Mouse (Mus musculus) CH12F3 (cell line): Measurements from ENCODE around the gene Tstd3.

Source experiments
- in situ Hi-C: fragments of 300-500 bp; cut with MboI; formaldehyde crosslinking; loops from 2 replicates; pipeline ENCODE4 v1.14.3; 2020; ENCODE audit warnings: low sequenced_read_pairs

Gene Tstd3

GRCm38 (mm10) chr4:21766863-21767304 lies at the start of gene Tstd3, which contains the start of gene Usp45:
Gene Tstd3, minus strand, starts transcription at chr4:21767212.
Gene Usp45, plus strand, starts transcription at chr4:21767156.
- in situ Hi-C loops: no loop called here

GRCm38 (mm10) chr4:21814029-21814428 lies 47.0 kb upstream of the Tstd3 start:
- in situ Hi-C loops: loop anchor here (25.0 kb wide), 1 partner anchor 277 kb away; no protein-coding TSS in a partner anchor

GRCm38 (mm10) chr4:21812635-21813034 lies 45.6 kb upstream of the Tstd3 start:
- in situ Hi-C loops: loop anchor here (25.0 kb wide), 1 partner anchor 275 kb away; no protein-coding TSS in a partner anchor

GRCm38 (mm10) chr4:21810608-21811007 lies 43.6 kb upstream of the Tstd3 start:
- in situ Hi-C loops: loop anchor here (25.0 kb wide), 1 partner anchor 273 kb away; no protein-coding TSS in a partner anchor

- in situ Hi-C loops: loop anchor here (25.0 kb wide), 1 partner anchor 270 kb away; no protein-coding TSS in a partner anchor
Observed at GRCm38 (mm10) chr4:21807204-21807603, 40.2 kb upstream of the Tstd3 start.

- in situ Hi-C loops: loop anchor here (25.0 kb wide), 1 partner anchor 264 kb away; no protein-coding TSS in a partner anchor
Observed at GRCm38 (mm10) chr4:21801620-21802019, 34.6 kb upstream of the Tstd3 start.

- in situ Hi-C loops: loop anchor here (25.0 kb wide), 1 partner anchor 264 kb away; no protein-coding TSS in a partner anchor
Observed at GRCm38 (mm10) chr4:21801013-21801412, 34.0 kb upstream of the Tstd3 start.

- in situ Hi-C loops: no loop called here
Observed at GRCm38 (mm10) chr4:21793631-21794030, 26.6 kb upstream of the Tstd3 start.

GRCm38 (mm10) chr4:21789836-21790235 lies 22.8 kb upstream of the Tstd3 start:
- in situ Hi-C loops: no loop called here

- in situ Hi-C loops: no loop called here
Observed at GRCm38 (mm10) chr4:21788903-21789302, 21.9 kb upstream of the Tstd3 start.

- in situ Hi-C loops: no loop called here
Observed at GRCm38 (mm10) chr4:21786268-21786667, 19.3 kb upstream of the Tstd3 start.

- in situ Hi-C loops: no loop called here
Observed at GRCm38 (mm10) chr4:21780816-21781726, 14.1 kb upstream of the Tstd3 start.

GRCm38 (mm10) chr4:21776946-21777265 lies 9.9 kb upstream of the Tstd3 start:
- in situ Hi-C loops: no loop called here

GRCm38 (mm10) chr4:21776091-21776945 lies 9.3 kb upstream of the Tstd3 start:
- in situ Hi-C loops: no loop called here

- in situ Hi-C loops: no loop called here
Observed at GRCm38 (mm10) chr4:21772306-21772705, 5.3 kb upstream of the Tstd3 start.

- in situ Hi-C loops: no loop called here
Observed at GRCm38 (mm10) chr4:21771064-21771463, 4.1 kb upstream of the Tstd3 start.

- in situ Hi-C loops: no loop called here
Observed at GRCm38 (mm10) chr4:21766171-21766862, 695 bp downstream of the Tstd3 start.

GRCm38 (mm10) chr4:21763827-21764226 lies 3.2 kb downstream of the Tstd3 start:
- in situ Hi-C loops: no loop called here

GRCm38 (mm10) chr4:21761416-21762160 lies 5.4 kb downstream of the Tstd3 start:
- in situ Hi-C loops: no loop called here

GRCm38 (mm10) chr4:21758860-21759259 lies 8.2 kb downstream of the Tstd3 start:
- in situ Hi-C loops: no loop called here
